Mouse (Mus musculus): ENCODE data around the gene Ppm1e. TPM values are rescaled to one million over a fixed set of nuclear protein-coding genes. Genes with fewer than 3 reads are reported as not detected.

The Ppm1e gene
- polyA plus RNA-seq, 1 experiment from 2014 or later = 9.2 TPM

DNA sequence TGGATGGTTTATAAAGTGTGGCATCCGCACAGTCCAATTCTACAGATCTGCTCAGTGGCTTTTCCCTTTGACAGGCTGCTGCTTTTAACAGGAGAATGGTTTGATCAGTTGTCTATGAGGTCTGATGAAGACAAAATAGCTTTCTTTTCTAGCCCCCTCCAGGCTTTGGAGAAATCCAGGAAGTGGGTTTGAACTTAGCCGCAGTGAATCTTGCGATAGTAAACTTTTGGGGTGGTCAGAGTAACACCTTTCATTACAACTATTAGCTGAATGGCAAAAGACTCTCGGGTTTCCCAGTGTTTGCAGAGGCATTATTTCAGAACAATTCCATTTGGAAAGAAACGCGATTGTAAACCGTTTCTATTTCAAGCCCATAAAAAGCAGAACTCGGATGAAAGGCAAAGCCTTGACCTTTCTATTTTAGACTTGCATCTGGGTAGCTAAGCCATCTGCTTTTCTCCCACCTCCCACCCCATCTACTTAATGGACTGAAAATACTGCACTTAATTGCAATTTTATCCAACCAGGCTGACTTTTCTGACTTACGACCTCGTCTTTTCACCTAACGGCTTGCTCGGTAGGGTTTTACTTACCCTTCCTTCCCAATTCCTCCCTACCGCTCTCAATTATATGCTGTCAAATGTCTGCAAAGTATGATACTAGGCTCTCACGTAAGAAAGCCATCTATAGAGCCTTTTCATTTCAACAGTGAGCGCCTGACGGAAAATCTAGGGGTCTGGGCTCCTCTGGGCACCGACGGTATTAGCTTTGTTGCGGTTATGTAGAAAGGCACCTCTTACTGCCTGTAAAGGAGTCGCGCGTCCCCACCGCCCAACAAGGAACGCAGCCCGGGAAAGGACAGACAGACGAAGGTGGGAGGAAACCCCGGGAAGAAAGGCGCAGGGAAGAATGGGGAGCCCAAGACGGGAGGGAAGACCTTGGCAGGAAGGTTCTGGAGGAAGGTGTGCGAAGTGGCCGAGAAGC is 1.2 kb downstream of the Ppm1e start:
- Histone ChIP-seq H3K4me1 (replicated peaks) (peaks cover 14% of the 10 kb centered on the region; the same call in 1 of the 2 replicates), H3K36me3 (peaks cover 14% of the 10 kb centered on the region), H3K27me3 (ENCODE audit: insufficient read depth, poor library complexity, severe bottlenecking) (peaks cover 23% of the 10 kb centered on the region; the same call in 1 of the 2 replicates), H3K9me3 (no peaks in the 10 kb centered on the region), H3K27ac (peak overlapping the region; percentile 83), H3K4me3 (peak overlapping the region; percentile 92)
- peak; percentile 47 for DNase-seq (ENCODE audit: low spot score)
- 7% methylated on average over 31 of the region's 31 CpGs for WGBS

DNA sequence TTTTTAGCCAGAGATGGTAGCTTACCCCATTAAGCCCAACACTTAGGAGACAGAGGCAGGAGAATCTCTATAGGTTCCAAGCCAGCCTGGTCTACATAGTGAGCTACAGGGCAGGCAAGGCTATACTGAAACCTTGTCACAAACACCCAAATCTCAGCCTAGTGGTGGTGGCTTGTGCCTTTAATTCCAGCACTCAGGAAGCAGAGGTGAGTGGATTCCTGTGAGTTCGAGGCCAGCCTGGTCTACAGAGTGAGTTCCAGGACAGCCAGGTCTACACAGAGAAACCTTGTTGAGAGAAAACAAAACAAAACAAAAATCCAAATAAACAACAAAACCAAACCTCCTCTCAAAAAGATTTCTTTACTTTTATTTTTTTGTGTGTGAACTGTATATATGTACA is 4.0 kb downstream of the Ppm1e start:
- H3K4me1 ChIP-seq (replicated peaks) = peaks cover 14% of the 10 kb centered on the region; the same call in 1 of the 2 replicates
- H3K27me3 ChIP-seq (ENCODE audit: insufficient read depth, poor library complexity, severe bottlenecking) = peaks cover 21% of the 10 kb centered on the region; the same call in 1 of the 2 replicates
- no peak overlapping the region for H3K27ac ChIP-seq
- H3K9me3 ChIP-seq = no peaks in the 10 kb centered on the region
- peaks cover 14% of the 10 kb centered on the region for H3K36me3 ChIP-seq
- 91% methylated on average over 1 of the region's 1 CpGs for WGBS
- DNase-seq (ENCODE audit: low spot score) = no peak
- no peak overlapping the region for H3K4me3 ChIP-seq

DNA sequence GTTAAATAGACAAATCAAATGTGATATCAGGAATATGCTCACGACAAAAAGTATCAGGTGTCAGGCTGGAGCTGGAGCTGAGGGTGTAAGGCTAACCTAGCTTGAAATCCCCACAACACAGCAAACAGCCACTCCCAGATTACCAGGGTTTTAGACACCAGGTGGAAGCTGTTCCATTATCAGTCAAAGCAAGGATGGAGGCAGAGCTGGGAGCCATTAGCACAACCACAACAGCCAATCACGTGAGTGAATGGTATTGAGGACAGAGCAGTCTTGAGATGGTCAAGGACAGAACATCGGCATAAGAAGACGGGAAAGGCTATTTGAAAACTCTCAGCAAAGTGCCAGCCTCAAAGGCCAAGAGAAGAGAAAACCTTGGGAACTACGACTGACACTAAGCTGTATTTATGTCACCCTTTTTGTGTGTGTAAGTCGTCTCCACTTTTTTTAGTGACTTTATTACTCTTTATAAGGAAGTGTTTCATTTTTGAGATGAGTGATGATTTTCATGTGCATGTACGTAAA is 5.1 kb downstream of the Ppm1e start:
- Histone ChIP-seq H3K4me3 (no peak overlapping the region), H3K27me3 (ENCODE audit: insufficient read depth, poor library complexity, severe bottlenecking) (peaks cover 17% of the 10 kb centered on the region; the same call in 1 of the 2 replicates), H3K27ac (no peak overlapping the region), H3K9me3 (no peaks in the 10 kb centered on the region), H3K36me3 (peaks cover 14% of the 10 kb centered on the region), H3K4me1 (replicated peaks) (peaks cover 14% of the 10 kb centered on the region; the same call in 1 of the 2 replicates)
- WGBS = 85% methylated on average over 7 of the region's 7 CpGs
- DNase-seq (ENCODE audit: low spot score) = no peak

DNA sequence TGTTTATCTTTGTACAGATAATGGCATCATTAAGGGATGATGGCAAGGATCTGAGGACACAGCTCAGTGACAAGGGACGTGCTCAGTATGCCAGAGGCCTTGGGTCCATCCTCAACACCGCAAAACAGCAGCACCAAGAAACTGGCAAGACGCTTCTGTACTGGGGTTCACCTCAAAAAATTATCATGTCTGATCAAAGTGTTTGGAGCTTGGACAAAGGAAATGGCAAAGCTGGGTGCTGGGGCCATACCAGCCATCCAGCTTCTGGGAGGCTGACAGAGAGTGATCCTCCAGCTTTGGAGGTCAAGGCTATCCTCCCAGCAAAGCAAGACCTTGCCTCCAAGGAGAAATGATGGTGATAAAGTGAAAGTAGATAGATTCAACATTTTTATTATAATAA is 32.4 kb downstream of the Ppm1e start:
- Histone ChIP-seq H3K4me1 (replicated peaks) (no peaks in the 10 kb centered on the region), H3K27ac (no peak overlapping the region), H3K4me3 (no peak overlapping the region), H3K36me3 (peaks cover 5% of the 10 kb centered on the region; the same call in 1 of the 2 replicates), H3K27me3 (ENCODE audit: insufficient read depth, poor library complexity, severe bottlenecking) (no peaks in the 10 kb centered on the region), H3K9me3 (no peaks in the 10 kb centered on the region)
- 84% methylated on average over 3 of the region's 3 CpGs for WGBS
- DNase-seq (ENCODE audit: low spot score) = no peak

DNA sequence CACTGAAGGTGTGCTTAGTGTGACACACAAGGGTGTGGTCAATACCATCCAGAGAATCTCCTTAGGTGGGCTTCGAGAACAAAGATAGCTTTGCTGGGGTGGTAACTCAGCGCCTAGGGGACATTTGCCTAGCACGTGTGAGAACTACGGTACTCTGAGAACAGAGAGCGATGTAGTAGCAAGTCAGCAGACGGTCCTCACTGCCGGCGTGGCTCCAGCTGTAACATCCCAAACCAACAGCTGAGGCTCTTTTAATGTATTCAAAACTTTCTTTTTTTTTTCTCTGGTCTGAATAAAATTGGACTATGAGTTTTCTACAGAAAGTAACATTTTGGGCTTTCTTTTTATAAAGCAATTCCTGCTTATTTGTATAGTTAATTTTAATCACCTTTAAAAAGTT is 36.3 kb downstream of the Ppm1e start:
- no peak overlapping the region for H3K27ac ChIP-seq
- no peak for DNase-seq (ENCODE audit: low spot score)
- H3K4me1 ChIP-seq (replicated peaks) = 0 out of 2 replicates have a peak, but pooled peaks cover 3% of the 10 kb centered on the region
- no peaks in the 10 kb centered on the region for H3K9me3 ChIP-seq
- H3K4me3 ChIP-seq = no peak overlapping the region
- H3K27me3 ChIP-seq (ENCODE audit: insufficient read depth, poor library complexity, severe bottlenecking) = no peaks in the 10 kb centered on the region
- H3K36me3 ChIP-seq = no peaks in the 10 kb centered on the region
- WGBS = 76% methylated on average over 8 of the region's 8 CpGs

DNA sequence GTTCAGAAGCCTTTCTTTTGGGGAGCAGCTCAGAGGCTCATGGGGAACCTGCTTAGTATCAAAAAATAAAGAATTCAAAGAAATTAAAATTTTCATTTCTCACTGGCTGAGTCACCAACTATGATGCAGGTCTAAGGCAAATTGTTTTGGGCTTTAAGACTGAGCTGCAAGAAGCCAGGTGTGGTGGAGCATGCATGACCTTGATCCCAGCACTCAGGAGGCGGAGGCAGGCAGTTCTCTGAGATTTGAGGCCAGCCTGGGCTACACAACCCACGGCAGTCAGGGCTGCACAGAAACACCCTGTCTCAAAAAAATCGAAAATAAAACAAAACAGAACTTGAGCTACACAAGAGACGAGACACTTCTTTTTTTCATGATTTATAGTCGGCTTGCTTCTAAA is 38.8 kb downstream of the Ppm1e start:
- 85% methylated on average over 5 of the region's 5 CpGs for WGBS
- no peaks in the 10 kb centered on the region for H3K9me3 ChIP-seq
- DNase-seq (ENCODE audit: low spot score) = no peak
- H3K4me3 ChIP-seq = no peak overlapping the region
- H3K36me3 ChIP-seq = no peaks in the 10 kb centered on the region
- H3K27me3 ChIP-seq (ENCODE audit: insufficient read depth, poor library complexity, severe bottlenecking) = no peaks in the 10 kb centered on the region
- H3K27ac ChIP-seq = no peak overlapping the region
- 0 out of 2 replicates have a peak, but pooled peaks cover 3% of the 10 kb centered on the region for H3K4me1 ChIP-seq (replicated peaks)

DNA sequence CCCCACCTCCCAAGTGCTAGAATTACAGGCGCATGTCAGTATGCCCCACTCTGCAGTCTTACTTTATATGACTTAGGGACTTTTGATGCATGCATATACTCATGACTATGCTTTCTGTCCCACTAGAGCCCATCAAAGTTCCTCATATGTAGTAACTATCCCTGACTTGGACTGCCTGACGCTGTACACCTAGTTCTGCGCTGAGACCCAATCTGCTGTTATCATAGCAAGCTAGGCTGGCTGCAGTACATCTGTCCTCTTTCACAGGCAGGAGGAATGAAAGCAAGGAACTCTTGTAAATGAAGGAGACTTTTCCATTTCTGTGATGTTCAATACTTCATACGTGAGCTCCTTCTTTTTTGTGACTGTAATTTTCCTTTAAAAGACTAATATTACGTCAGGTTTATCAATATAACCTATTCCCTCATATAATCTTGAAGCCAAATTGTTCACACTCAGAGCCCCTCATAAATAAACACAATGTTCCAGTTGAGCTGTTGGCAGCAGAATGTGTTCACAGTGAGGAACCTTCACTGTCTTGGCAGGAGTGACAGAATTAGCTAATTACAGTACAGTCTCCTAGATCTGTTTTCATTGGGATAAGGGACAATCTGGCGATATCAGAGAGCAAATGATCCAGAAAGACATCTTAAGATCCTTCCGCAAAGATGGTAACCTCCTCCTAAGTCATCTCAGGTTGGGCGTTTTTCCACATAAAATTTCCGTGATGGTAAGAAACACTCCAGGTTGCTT is 39.7 kb downstream of the Ppm1e start:
- no peaks in the 10 kb centered on the region for H3K9me3 ChIP-seq
- H3K4me3 ChIP-seq = no peak overlapping the region
- 0 out of 2 replicates have a peak, but pooled peaks cover 3% of the 10 kb centered on the region for H3K4me1 ChIP-seq (replicated peaks)
- DNase-seq (ENCODE audit: low spot score) = no peak
- no peak overlapping the region for H3K27ac ChIP-seq
- no peaks in the 10 kb centered on the region for H3K27me3 ChIP-seq (ENCODE audit: insufficient read depth, poor library complexity, severe bottlenecking)
- WGBS = 91% methylated on average over 9 of the region's 9 CpGs
- no peaks in the 10 kb centered on the region for H3K36me3 ChIP-seq

DNA sequence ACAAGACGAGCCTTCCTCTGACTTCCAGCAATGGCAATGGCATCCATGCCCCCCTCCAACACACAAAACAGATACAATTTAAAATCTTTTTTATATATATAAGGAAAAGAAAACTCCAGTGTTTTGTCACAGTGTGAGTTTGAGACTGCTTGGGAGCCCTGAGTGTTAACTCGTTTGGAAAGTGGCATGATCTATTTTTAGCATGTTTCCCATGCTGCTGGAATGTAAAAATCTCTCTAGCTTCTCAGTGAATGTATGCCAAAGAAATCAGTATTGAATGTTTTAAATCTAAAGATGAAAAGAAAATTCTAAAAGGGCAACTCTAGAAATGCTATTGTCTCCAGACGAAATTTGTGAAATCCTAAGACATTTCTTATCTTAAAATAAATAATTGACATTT is 45.3 kb downstream of the Ppm1e start:
- H3K36me3 ChIP-seq = no peaks in the 10 kb centered on the region
- DNase-seq (ENCODE audit: low spot score) = no peak
- WGBS = 74% methylated on average over 3 of the region's 3 CpGs

DNA sequence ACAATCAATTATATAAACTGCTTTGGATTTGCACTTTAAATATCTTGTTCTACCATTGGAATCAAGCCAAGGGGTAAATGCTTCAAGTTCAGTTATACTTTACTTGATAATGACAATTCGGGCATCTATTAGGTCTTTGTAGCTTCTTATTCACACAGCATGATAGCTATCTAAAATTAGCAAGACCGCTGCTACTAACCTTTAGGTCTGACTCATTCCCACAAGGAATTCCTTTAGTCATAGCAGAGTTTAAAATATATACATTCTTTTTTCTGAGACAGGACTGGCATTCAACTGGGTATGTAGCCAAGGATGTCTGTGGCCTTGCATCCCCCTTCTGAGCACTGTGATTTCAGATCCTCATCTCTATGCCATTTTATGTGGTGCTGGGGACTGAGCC is 48.5 kb downstream of the Ppm1e start:
- Histone ChIP-seq H3K27me3 (ENCODE audit: insufficient read depth, poor library complexity, severe bottlenecking) (no peaks in the 10 kb centered on the region), H3K4me1 (replicated peaks) (no peaks in the 10 kb centered on the region), H3K9me3 (no peaks in the 10 kb centered on the region), H3K4me3 (no peak overlapping the region), H3K36me3 (no peaks in the 10 kb centered on the region), H3K27ac (no peak overlapping the region)
- 92% methylated on average over 2 of the region's 2 CpGs for WGBS
- DNase-seq (ENCODE audit: low spot score) = no peak

More for the DNA sequence above, 45.3 kb downstream of the Ppm1e start:
- Histone ChIP-seq H3K4me3 (no peak overlapping the region), H3K9me3 (no peaks in the 10 kb centered on the region), H3K27ac (no peak overlapping the region), H3K27me3 (ENCODE audit: insufficient read depth, poor library complexity, severe bottlenecking) (no peaks in the 10 kb centered on the region), H3K4me1 (replicated peaks) (0 out of 2 replicates have a peak, but pooled peaks cover 3% of the 10 kb centered on the region)

DNA sequence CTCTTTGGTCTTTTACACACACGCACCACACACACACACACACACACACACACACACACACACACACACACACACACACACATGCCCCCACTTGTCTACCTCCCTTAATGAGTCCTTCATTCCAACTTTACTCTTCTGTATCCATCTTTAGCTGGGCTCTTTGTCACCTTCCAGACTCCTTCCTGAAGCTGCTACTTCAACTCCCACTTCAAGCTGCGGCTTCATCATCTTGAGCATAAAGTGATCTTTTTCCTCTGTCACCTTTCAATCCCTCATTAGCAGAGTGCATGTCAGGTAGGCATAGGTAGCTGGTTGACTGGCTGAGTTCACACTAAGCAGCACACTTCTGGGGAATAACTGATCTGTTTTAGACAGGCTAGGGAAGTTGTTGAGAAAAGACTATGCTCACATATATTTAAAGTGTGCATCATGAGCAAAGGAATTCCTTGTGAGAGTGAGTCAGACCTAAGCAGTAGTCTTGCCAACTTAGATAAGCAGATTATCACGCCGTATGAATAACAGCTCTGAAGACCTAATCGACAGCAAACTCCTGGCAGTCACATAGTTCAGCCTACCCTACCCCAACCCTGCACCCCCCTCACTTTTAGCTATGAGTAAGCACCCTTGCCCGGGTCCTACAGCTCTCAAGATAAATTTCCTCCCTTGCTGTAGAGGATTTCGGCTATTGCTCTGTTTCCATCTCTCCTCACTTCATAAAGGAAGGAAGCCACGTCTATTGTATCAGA is 49.3 kb downstream of the Ppm1e start:
- no peak overlapping the region for H3K27ac ChIP-seq
- DNase-seq (ENCODE audit: low spot score) = no peak
- 87% methylated on average over 8 of the region's 8 CpGs for WGBS
- H3K9me3 ChIP-seq = no peaks in the 10 kb centered on the region
- H3K27me3 ChIP-seq (ENCODE audit: insufficient read depth, poor library complexity, severe bottlenecking) = no peaks in the 10 kb centered on the region
- no peak overlapping the region for H3K4me3 ChIP-seq
- no peaks in the 10 kb centered on the region for H3K4me1 ChIP-seq (replicated peaks)
- H3K36me3 ChIP-seq = no peaks in the 10 kb centered on the region

DNA sequence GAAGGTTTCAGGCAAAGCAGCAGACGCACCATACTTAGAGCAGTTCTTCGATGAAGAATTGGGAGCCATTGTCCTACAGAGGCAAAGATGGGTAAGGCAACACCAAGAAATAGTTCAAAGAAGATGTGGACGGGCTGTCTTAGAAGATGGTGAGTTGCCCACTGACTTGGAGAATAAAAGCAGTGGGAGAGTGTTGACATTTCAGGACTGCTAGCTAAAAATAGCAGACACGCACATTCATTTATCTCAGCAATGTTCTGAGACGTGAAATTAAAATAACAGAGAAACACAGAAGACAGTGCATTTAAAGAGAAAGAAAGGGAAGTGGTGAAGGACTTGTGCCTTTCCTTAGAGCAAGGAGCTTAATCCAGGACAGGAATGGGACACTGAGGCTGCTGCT is 59.8 kb downstream of the Ppm1e start:
- Histone ChIP-seq H3K4me3 (no peak overlapping the region), H3K27ac (no peak overlapping the region), H3K27me3 (ENCODE audit: insufficient read depth, poor library complexity, severe bottlenecking) (no peaks in the 10 kb centered on the region), H3K9me3 (no peaks in the 10 kb centered on the region), H3K36me3 (no peaks in the 10 kb centered on the region), H3K4me1 (replicated peaks) (no peaks in the 10 kb centered on the region)
- 83% methylated on average over 5 of the region's 5 CpGs for WGBS
- no peak for DNase-seq (ENCODE audit: low spot score)

DNA sequence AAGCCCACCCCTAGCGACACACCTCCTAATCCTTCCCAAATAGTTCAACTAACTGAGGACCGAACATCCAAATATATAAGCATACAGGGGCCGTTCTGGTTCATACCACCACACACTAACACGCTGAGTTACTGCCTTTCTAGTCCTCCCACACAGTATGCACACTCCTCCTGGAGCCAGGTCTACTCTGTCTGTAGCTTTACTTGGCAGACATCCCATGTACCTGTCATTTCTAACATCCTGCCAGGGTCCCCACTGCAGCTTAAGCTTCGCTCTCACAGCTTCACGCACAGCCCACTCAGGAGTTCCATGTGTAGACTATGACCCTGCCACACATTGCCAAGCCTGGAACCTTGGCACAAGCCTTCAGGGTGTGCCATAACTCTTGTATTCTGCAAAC is 62.4 kb downstream of the Ppm1e start:
- H3K27ac ChIP-seq = no peak overlapping the region
- no peaks in the 10 kb centered on the region for H3K9me3 ChIP-seq
- DNase-seq (ENCODE audit: low spot score) = no peak
- 93% methylated on average over 6 of the region's 6 CpGs for WGBS
- H3K4me1 ChIP-seq (replicated peaks) = no peaks in the 10 kb centered on the region
- no peak overlapping the region for H3K4me3 ChIP-seq
- no peaks in the 10 kb centered on the region for H3K36me3 ChIP-seq
- H3K27me3 ChIP-seq (ENCODE audit: insufficient read depth, poor library complexity, severe bottlenecking) = no peaks in the 10 kb centered on the region
